In genomic region chr6:32795653-32796500, GRCm38 (mm10) we compare ENCODE assay signal across 15 mouse cellular contexts.
DNase-seq lines count a peak whose midpoint lies in the region; ATAC-seq and TF ChIP-seq lines count a peak whose summit lies in the region.
"Had no signal": no experiment of that assay in that cellular context is flagged by ENCODE, and none has a peak within 500 bp of the region (broad histone marks: within the 10 kb centered on the region; RNA-seq: fewer than 3 reads in every experiment).

No protein-coding gene starts in this region.

- no peak for TF ChIP-seq CTCF in kidney, postnatal 0 days (IDR thresholded peaks at IDR 0.05; ENCODE audit: low read depth)
- no peak for TF ChIP-seq CTCF in C2C12 (IDR thresholded peaks at IDR 0.05; ENCODE audit: control insufficient read depth, insufficient read depth, insufficient read length)

- no peaks in the 10 kb centered on the region for H3K9me3 ChIP-seq in kidney, postnatal 0 days (replicated peaks; ENCODE audit: low read length)
- no peaks in the 10 kb centered on the region for H3K9me3 ChIP-seq in kidney, embryonic 16.5 days (ENCODE audit: low read length)
- no peaks in the 10 kb centered on the region for H3K9me3 ChIP-seq in forebrain, embryonic 16.5 days (ENCODE audit: control insufficient read depth, low read length)
- H3K9me3 ChIP-seq: liver, embryonic 13.5 days had no signal

- intact Hi-C loops in gastrocnemius, postnatal 14 days (cut with DNase I; ENCODE audit: low total_unique reads): no loop called here

- H3K27me3 ChIP-seq in kidney, postnatal 0 days (ENCODE audit: insufficient read depth, low read length): no peaks in the 10 kb centered on the region
- H3K27me3 ChIP-seq in kidney, embryonic 16.5 days (ENCODE audit: insufficient read depth, low read length): no peaks in the 10 kb centered on the region
- no peaks in the 10 kb centered on the region for H3K27me3 ChIP-seq in C2C12 (ENCODE audit: control insufficient read depth, insufficient read depth, insufficient read length)
- H3K27me3 ChIP-seq in forebrain, embryonic 16.5 days (replicated peaks; ENCODE audit: control insufficient read depth, insufficient read depth, low read length): no peaks in the 10 kb centered on the region
- H3K27me3 ChIP-seq: liver, embryonic 13.5 days had no signal

- H3K4me2 ChIP-seq in kidney, postnatal 0 days (ENCODE audit: low read length): no peak overlapping the region
- no peak overlapping the region for H3K4me2 ChIP-seq in kidney, embryonic 16.5 days (replicated peaks; ENCODE audit: low read depth, low read length)
- no peak overlapping the region for H3K4me2 ChIP-seq in forebrain, embryonic 16.5 days (ENCODE audit: low read length)
- H3K4me2 ChIP-seq: liver, embryonic 13.5 days had no signal

- no peak for ATAC-seq in kidney, postnatal 0 days (replicated peaks; ENCODE audit: low FRiP score, low read depth)
- no peak for ATAC-seq in kidney, embryonic 16.5 days (ENCODE audit: low FRiP score, low TSS enrichment)
- peak; percentile 98 for ATAC-seq in forebrain, embryonic 16.5 days
- no peak for ATAC-seq in megakaryocyte-erythroid progenitor cell, adult 5-6 weeks (replicated peaks; ENCODE audit: low FRiP score, low TSS enrichment, poor library complexity, severe bottlenecking)

- DNase-seq in kidney, postnatal 0 days (ENCODE audit: low spot score): peak; percentile 60
- peak; percentile 66 for DNase-seq in NIH3T3 (ENCODE audit: low read depth)
- DNase-seq in gastrocnemius, postnatal 14 days: no peak
- DNase-seq: cerebellum, postnatal 10 days; heart, postnatal 36 days; kidney, adult 8-10 months; liver, embryonic 13.5 days; lung, postnatal 14 days; right cerebral cortex, postnatal 25 days; thymus, postnatal 36 days had no signal

- no peak overlapping the region for H3K9ac ChIP-seq in kidney, postnatal 0 days (ENCODE audit: low read depth, low read length)
- H3K9ac ChIP-seq in kidney, embryonic 16.5 days (replicated peaks; ENCODE audit: low read length): no peak overlapping the region
- no peak overlapping the region for H3K9ac ChIP-seq in forebrain, embryonic 16.5 days (replicated peaks; ENCODE audit: low read depth, low read length)
- H3K9ac ChIP-seq: liver, embryonic 13.5 days had no signal

- H3K4me3 ChIP-seq in kidney, postnatal 0 days (replicated peaks; ENCODE audit: low read depth, low read length): no peak overlapping the region
- H3K4me3 ChIP-seq in kidney, embryonic 16.5 days (ENCODE audit: low read length): no peak overlapping the region
- H3K4me3 ChIP-seq in C2C12 (ENCODE audit: insufficient read depth, poor library complexity, severe bottlenecking): no peak overlapping the region
- H3K4me3 ChIP-seq in forebrain, embryonic 16.5 days (replicated peaks; ENCODE audit: low read length): no peak overlapping the region
- H3K4me3 ChIP-seq: layer of hippocampus, adult 2 months; liver, embryonic 13.5 days had no signal

- no peaks in the 10 kb centered on the region for H3K79me3 ChIP-seq in C2C12 (ENCODE audit: low read depth)

- no peak overlapping the region for H3K27ac ChIP-seq in kidney, postnatal 0 days
- H3K27ac ChIP-seq in kidney, embryonic 16.5 days (ENCODE audit: low read length): no peak overlapping the region
- peak overlapping the region; percentile 76 for H3K27ac ChIP-seq in forebrain, embryonic 16.5 days (ENCODE audit: low read length)
- H3K27ac ChIP-seq: liver, embryonic 13.5 days had no signal

- no peaks in the 10 kb centered on the region for H3K36me3 ChIP-seq in kidney, postnatal 0 days (ENCODE audit: insufficient read depth, low read length)
- H3K36me3 ChIP-seq in kidney, embryonic 16.5 days (ENCODE audit: insufficient read depth, low read length): no peaks in the 10 kb centered on the region
- H3K36me3 ChIP-seq in C2C12 (ENCODE audit: control insufficient read depth, insufficient read depth): peaks cover 13% of the 10 kb centered on the region
- no peaks in the 10 kb centered on the region for H3K36me3 ChIP-seq in forebrain, embryonic 16.5 days (ENCODE audit: control insufficient read depth, insufficient read depth)

- no peaks in the 10 kb centered on the region for H3K4me1 ChIP-seq in kidney, postnatal 0 days (replicated peaks; ENCODE audit: insufficient read depth, low read length)
- peaks cover 3% of the 10 kb centered on the region; the same call in 1 of the 2 replicates for H3K4me1 ChIP-seq in kidney, embryonic 16.5 days (ENCODE audit: insufficient read depth, low read length)
- H3K4me1 ChIP-seq in forebrain, embryonic 16.5 days (replicated peaks; ENCODE audit: control insufficient read depth, insufficient read depth, low read length): peaks cover 15% of the 10 kb centered on the region

- WGBS in kidney, postnatal 0 days: 55% methylated on average over 8 of the region's 8 CpGs
- WGBS in kidney, embryonic 16.5 days: 51% methylated on average over 8 of the region's 8 CpGs
- 42% methylated on average over 8 of the region's 8 CpGs for WGBS in forebrain, embryonic 16.5 days

- H3ac ChIP-seq in C2C12 (ENCODE audit: control insufficient read depth, insufficient read length, low read depth): no peak overlapping the region

- no peaks in the 10 kb centered on the region for H3K79me2 ChIP-seq in C2C12 (ENCODE audit: control insufficient read depth, insufficient read depth)

TF ChIP-seq in C2C12, 6 proteins besides CTCF, POLR2A, EP300 and RAD21:
- TF ChIP-seq FOSL1 (IDR thresholded peaks at IDR 0.05; ENCODE audit: insufficient read depth, low read length, poor library complexity, severe bottlenecking): peak; percentile 49
- TF ChIP-seq USF1 (IDR thresholded peaks at IDR 0.05; ENCODE audit: low read depth): no peak
- peak; percentile 51 for TF ChIP-seq MYOD1 (IDR thresholded peaks at IDR 0.05; ENCODE audit: control insufficient read depth, insufficient read length, low read depth)
- TF ChIP-seq MAX (IDR thresholded peaks at IDR 0.05): no peak
TF ChIP-seq in C2C12: peak in this region for 2.
